Mouse (Mus musculus): ENCODE data around the gene Stat3.
A peak's percentile ranks its signal among the peaks of the same experiment; 100 is the strongest.

The Stat3 gene

DNA sequence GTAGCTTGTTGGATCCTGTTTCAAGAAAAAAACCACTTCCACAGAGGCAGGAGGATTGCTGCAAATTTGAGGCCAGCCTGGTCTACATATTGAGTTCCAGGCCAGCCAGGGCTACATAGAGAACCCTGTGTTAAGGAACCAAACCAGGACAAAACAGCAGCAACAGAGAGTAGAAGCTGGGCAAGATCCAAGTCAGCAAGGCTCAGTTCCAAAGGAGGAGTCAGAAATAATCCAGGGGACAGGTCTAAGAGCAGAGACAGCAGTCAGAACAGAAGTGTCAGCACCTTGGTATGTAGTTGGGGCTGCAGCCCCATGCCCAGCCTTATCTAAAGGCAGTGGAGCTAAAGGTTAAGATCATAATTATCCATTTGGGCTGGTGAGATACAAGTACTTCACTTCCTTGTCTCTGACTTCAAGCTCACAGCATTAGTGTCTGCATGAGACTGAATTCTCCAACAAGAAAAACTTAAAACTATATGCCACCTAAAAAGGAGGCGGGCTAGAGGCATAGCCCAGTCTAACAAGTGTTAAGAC, 14.9 kb downstream of the Stat3 start:
- no peak for DNase-seq (ENCODE audit: low read depth, low spot score)

DNA sequence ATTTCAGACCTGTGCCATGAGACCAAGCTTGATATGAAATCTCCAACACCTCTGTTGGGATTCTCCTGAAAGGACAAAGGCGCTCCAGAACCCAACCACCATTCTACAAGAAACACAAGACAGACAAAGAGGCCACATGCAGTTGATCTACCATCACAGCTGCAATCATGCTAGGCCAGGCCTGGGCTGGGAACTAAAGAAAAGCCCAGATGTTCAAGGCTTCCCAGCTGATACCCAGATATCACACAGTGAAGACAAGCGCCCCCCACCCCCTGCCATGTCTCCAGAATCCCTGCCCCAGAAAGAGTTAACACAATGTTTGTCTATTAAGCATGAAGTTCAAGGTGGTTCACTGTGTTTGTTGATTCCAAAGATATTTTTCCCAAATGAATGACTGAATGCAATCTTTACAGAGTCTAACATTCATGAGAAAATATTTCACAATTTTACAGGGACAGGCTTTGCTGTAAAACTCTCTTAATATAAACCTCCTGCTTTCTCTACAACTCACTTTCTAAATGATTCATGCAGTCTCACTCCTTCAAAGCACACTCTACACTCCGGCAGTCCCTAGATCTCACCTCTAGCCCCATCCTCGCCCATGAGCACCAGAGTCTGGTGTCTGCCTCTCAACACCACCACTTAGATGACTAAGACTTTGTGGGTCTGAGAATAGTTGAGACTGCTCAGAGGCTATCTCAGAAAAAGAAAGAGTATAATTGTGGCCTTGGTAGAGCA, 18.3 kb downstream of the Stat3 start:
- no peak for DNase-seq (ENCODE audit: low read depth, low spot score)

- DNase-seq (ENCODE audit: low read depth, low spot score): no peak
These were observed 21.3 kb downstream of the Stat3 start for GRCm38 (mm10) chr11:100918007-100918406.

DNA sequence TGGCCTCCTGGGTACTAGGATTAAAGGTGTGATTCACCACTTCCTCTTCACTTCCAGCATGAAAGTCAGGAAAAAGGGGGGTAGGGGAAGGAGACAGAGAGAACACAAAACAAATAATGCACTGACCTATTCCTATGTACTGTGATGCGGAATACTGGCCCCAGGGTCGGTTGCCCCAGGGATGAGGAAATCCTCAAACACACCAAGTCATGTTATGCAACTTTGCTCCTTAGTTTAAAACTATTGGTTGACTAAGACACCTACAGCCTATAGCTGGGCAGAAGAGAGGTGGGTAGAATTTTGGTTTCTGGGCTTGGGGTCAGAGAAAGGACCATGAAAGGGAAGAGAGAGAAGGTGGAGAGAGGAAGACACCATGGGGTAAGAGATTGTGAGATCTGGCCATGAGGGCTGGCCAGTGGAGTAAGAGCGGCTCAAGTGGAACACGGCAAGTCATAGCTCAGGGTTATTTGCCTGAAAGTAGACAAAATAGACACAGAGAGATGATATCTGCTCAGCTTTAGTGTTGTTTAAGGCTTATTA, 22.8 kb downstream of the Stat3 start:
- no peak for DNase-seq (ENCODE audit: low read depth, low spot score)

DNA sequence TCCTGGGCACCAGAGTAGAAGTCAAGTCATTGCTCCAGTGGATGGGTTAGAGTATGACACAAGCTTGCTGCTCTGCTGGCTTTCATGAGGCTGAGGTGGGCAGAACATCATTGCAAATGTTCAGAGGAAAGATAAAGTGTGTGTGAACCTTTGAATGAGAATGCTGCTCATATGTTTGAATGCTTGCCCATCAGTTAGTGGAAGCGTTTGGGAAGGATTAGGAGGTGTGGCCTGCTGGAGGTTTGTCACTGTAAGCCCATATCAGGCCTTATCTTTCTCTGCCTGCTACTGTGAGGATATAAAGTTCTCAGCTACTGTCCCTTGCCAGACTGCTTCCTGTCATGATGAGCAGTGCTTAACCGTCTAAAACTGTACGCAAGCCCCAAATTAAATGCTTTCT, 24.3 kb downstream of the Stat3 start:
- DNase-seq (ENCODE audit: low read depth, low spot score): no peak

GRCm38 (mm10) chr11:100914415-100914814, 24.9 kb downstream of the Stat3 start:
- DNase-seq (ENCODE audit: low read depth, low spot score): no peak

- no peak for DNase-seq (ENCODE audit: low read depth, low spot score)
These were observed 26.8 kb downstream of the Stat3 start for GRCm38 (mm10) chr11:100912401-100913155.

GRCm38 (mm10) chr11:100908567-100908966, 30.8 kb downstream of the Stat3 start:
- no peak for DNase-seq (ENCODE audit: low read depth, low spot score)

DNA sequence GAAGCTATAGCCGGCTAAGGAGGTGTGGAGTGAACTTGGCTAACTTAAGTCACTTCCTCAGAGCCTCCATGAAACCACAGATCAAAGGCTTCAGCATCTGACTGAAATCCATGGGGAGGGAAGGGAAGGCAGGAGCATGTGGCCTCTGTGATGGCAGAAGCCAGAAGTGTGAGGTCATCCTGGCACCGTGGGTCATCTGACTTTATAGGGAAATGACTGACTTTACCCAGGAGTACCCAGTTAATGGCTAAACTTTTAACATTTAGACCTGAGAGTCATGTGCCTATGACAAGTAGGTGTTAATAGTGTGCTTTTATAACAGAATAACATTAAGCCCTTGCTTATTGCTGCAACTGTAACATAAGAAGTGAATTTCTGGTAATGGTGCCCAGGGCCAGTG, 31.2 kb downstream of the Stat3 start:
- DNase-seq (ENCODE audit: low read depth, low spot score): no peak

DNA sequence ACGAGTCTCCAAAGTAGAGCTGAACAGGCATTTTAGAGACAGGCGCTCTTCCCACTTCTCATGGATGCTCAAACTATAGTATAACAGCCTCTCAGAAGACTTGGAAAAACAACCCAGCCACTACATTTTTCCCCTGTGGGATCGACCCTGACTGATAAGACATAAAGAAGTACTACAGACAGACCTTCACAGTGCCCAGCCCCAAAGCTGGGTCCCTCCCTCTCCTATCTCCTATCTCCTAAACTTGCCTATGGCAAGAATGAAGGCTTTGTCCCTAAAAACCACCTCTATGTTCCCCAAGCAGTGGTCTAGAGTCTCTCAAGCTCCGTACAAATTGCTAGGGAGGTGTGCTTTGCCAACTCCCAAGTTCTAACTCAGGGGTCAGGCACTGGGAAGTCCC, 32.5 kb downstream of the Stat3 start:
- no peak for DNase-seq (ENCODE audit: low read depth, low spot score)

DNA sequence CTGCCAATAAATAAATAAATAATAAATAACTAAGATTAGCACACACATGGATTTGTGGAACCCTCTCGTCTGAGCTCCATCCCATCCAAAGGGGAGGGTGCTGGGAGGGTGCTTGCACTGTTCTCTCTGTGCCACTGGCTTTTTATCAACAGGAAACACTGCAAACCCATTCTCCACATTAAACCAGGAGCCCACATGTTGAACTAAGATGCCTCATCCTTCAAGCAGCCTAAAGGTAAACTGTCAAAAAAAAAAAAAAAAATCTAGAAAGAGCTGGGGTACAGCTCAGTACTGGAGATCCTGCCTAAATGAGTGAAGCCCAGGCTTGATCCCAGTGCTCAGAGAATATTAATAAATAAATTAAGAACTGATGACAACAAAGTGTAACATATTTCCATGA, 33.4 kb downstream of the Stat3 start:
- no peak for DNase-seq (ENCODE audit: low read depth, low spot score)

DNA sequence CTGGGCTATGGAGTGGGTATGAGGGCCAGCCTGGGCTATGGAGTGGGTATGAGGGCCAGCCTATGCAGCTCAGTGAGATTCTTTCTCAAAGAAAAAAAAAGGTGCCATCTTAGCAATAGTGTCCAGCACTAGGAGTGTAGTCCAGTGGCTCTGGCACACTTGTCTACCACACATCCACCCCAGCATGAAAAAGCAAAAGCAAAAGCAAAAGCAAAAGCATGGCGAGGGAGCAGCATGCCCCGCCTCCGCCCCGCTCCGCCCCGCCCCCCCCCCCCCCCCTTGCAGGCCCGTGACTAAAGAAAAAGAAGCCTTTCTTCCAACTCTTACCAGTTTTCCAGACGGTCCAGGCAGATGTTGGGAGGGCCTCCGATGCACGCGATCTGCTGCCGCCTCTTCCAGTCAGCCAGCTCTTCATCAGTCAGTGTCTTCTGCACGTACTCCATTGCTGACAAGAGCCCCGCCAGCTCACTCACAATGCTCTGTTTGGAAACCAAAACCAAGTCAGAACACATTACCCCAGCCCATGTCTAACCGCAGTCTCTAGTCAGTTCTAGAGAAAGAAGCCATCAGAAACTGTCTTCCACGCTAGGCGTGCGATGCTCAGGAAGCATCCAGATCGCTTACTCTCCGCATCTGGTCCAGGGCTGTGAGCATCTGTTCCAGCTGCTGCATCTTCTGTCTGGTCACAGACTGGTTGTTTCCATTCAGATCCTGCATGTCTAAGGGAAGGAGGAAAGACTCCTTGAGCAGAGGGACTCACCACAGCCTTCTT, 34.6 kb downstream of the Stat3 start:
- DNase-seq (ENCODE audit: low read depth, low spot score): no peak

GRCm38 (mm10) chr11:100898441-100899199, 40.7 kb downstream of the Stat3 start:
- DNase-seq (ENCODE audit: low read depth, low spot score): no peak

DNA sequence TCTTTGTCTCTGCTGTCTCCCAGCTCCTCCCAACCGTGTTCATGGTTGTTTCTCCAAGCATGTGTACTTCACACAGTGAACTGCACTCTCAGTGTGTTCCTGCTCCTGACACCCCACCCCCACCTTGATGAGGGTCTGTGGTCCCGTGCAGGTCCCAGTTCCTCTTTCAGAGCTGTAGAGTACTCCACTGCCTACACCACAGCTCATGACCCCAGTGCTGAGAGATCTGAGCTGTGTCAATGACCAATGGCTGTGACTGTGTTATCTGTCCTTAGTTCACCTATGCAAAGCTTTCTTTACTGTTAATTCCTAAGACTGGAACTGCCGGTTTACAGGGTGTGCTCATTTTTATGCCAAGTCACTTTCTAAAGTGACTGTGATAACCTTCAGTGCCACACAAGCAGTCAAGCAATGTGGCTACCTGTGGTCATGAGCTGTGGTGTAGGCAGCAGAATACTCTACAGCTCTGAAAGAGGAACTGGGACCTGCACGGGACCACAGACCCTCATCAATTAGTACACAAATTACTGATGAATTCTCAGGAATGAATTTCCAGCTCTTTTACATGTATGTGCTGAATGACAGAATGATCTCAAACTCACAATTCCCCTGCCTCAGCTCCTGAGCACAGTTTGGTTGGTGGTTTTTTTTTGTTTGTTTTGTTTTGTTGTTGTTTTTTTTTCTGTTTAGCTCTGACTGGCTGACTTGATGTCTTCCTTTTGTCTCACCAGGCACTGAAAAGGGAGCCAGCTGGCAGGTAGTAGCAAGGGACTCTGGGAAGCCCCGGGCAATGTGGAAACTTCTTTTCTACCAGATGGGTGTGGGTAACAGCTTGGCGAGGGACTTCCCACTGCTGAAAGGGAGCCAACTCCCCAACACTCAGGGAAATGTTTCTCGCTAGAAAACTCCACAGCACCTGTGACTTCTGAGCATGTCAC, 41.8 kb downstream of the Stat3 start:
- no peak for DNase-seq (ENCODE audit: low read depth, low spot score)

- no peak for DNase-seq (ENCODE audit: low read depth, low spot score)
These were observed 43.3 kb downstream of the Stat3 start for GRCm38 (mm10) chr11:100896078-100896477.

DNA sequence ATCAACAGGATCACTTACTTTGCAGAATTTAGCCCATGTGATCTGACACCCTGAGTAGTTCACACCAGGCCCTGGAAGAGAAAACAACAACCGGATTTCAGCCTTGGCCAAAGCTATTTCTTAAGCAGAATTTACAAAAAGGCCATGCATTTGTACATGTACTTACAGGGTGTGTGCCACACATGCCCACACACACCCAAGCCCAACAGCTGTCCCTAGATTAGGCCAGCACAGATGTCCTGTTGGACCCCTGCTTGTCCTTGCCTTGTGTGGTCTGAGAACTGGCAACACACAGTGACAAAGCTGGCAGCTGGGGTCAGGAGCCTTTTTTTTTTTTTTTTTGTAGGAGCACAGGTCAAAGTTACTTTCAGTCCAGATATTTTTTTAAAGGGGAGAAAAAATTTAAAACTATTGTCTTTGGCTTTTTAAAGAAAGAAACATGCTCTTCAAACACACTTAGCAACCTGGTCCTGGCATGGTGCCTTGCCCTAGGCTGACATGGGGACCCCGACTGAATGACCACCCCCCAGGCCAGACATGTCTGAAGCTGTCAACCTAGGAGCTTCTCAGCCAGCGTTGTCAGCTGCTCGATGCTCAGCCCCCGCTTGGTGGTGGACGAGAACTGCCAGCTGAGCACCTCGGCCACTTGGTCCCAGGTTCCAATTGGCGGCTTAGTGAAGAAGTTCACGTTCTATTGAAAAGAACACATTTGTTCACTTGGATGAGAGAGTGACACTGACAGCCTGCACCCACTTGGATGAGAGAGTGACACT, 45.0 kb downstream of the Stat3 start:
- DNase-seq (ENCODE audit: low read depth, low spot score): no peak

DNA sequence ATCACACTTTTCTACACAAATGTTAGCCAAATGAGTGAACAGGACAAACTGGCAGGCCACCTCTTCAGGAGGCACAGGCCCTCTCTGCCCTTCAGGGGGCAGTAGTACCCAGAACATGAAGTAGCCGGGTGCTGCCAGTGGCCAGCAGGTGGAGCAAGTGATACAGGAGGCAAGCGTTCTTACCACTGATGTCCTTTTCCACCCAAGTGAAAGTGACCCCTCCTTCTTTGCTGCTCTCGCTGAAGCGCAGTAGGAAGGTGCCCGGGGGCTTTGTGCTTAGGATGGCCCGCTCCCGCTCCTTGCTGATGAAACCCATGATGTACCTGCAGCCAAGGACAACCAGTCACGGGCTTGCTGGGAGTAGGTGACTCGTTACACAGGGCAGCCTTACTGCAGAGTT, 45.9 kb downstream of the Stat3 start:
- DNase-seq (ENCODE audit: low read depth, low spot score): peak; percentile 75

DNA sequence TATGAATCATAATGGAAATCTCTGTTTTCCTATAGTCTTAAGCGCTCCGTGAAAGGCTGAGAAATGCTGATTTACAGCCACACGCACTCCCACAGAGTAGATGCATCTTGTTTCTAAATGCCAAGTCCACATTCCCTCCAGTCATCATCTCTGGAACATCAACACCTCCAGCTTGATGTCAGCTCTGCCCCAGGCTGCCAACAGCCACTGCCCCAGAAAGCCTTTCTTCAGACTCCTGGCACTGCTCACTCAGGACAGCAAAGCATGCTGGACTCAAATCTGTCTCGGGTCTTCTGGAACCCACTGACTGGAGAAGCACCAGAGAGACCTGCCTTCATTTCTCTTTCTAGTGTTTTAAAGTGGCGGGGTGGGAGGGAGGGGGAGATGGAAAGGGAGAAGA, 46.9 kb downstream of the Stat3 start:
- DNase-seq (ENCODE audit: low read depth, low spot score): no peak
